Mouse (Mus musculus) gastrocnemius, adult 2 months (tissue): ENCODE data around the gene Cacna2d4. TPM values are rescaled to one million over a fixed set of nuclear protein-coding genes. Genes with fewer than 3 reads are reported as not detected.
"Not testable (repeated sequence)": the region's sequence is repeated elsewhere in the genome, so short reads cannot be mapped to it uniquely, and the experiment has no call there.

Experiments used
- DNase-seq: peaks from one replicate; pipeline ENCODE4 v3.0.0; 2022
- H3K27ac ChIP-seq: fragments of 200-600 bp; 2 replicates; pipeline ENCODE4 v1.8.1; 2022; ENCODE audit warnings: mild to moderate bottlenecking
- H3K4me3 ChIP-seq: fragments of 200-600 bp; 2 replicates; pipeline ENCODE4 v1.8.1; 2022; ENCODE audit warnings: mild to moderate bottlenecking, moderate library complexity
- CTCF ChIP-seq: fragments of 200-600 bp; IDR thresholded peaks from 2 replicates; pipeline ENCODE4 v1.8.1; 2022; ENCODE audit warnings: antibody characterized with exemption, mild to moderate bottlenecking, moderate library complexity
- intact Hi-C: fragments of 180-260 bp; cut with DNase I; formaldehyde crosslinking; loops from one replicate; pipeline ENCODE4 v1.15.1; 2025
- total RNA-seq, 2 experiments: library from RNA; stranded (reverse); gene quantifications; 2 replicates each; pipeline ENCODE4 v1.2.3; 2021

The Cacna2d4 gene
- total RNA-seq, 2 experiments from 2014 or later: 0.33 to 2.7 TPM

DNA sequence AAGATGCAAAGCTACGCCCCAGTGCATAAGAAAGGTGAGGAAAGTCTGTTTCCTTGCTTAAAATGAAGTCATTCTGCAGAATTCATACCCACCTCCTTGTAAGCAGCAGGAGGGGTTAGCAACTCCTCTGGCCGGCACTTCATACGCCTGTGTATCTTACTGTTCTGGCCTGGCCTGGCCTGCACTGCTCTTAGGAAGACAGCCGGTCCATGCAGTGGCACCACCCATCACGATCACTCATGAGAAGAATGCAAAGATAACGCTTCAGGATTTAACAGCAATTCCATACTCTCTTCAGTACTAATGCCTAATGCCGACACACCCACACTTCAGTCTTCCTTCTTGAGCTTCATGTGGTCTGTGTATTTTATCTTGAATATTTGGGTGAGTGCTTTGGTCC lies 32.0 kb upstream of the Cacna2d4 start:
- TF ChIP-seq CTCF: no peak
- no peak overlapping the region for H3K27ac ChIP-seq
- DNase-seq: no peak
- intact Hi-C loops: no loop called here
- no peak overlapping the region for H3K4me3 ChIP-seq

- Histone ChIP-seq H3K4me3 (no peak overlapping the region), H3K27ac (no peak overlapping the region)
- intact Hi-C loops: no loop called here
- TF ChIP-seq CTCF: no peak
- DNase-seq: no peak
These were observed 31.4 kb upstream of the Cacna2d4 start for GRCm38 (mm10) chr6:119204915-119205314.

- H3K27ac ChIP-seq, DNase-seq, H3K4me3 ChIP-seq, intact Hi-C loops: not testable (repeated sequence)
These were observed 30.3 kb upstream of the Cacna2d4 start for GRCm38 (mm10) chr6:119206006-119206405.

DNA sequence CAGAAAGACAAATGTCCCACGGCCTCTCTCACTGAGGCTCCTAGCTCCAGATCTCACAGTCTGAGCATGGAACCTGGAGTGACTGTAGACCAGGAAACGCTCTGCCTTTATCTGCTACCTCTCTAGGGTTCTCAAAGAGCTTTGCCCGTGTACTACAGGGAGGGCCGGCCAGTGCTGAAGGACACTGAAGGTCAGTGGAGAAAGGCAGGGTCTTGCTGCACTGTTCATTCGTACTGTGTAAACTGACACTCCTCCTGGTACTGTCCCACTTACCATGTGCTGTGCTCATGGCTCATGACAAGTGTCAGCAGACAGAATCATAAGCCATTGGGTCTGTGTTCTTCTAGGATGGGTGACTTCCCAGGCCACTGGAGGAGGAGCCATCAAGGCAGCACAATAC lies 23.0 kb upstream of the Cacna2d4 start:
- intact Hi-C loops: no loop called here
- no peak for TF ChIP-seq CTCF
- no peak for DNase-seq

DNA sequence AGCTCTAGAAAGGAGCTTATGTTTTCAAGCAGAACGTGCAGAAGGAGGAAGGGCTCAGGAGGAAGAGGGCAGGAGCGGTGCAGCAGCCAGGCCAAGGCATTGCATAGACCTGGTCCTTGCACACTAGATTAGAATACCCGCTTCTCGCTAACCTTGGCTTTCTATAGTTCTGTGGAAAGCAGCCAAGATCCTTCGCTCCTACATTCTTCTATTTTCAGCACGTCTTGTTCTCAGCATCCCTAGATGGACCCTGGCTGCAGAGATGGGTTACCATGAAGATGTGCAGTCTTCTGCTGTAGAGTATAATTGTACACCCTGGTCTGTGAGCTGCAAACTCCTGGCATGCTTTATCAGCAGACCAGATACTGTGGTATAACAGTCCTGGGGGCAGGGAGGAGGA lies 22.1 kb upstream of the Cacna2d4 start:
- intact Hi-C loops: no loop called here
- DNase-seq: no peak
- H3K27ac ChIP-seq: no peak overlapping the region
- no peak for TF ChIP-seq CTCF
- H3K4me3 ChIP-seq: no peak overlapping the region

More for the DNA sequence above, 23.0 kb upstream of the Cacna2d4 start:
- H3K4me3 ChIP-seq: no peak overlapping the region
- H3K27ac ChIP-seq: no peak overlapping the region

DNA sequence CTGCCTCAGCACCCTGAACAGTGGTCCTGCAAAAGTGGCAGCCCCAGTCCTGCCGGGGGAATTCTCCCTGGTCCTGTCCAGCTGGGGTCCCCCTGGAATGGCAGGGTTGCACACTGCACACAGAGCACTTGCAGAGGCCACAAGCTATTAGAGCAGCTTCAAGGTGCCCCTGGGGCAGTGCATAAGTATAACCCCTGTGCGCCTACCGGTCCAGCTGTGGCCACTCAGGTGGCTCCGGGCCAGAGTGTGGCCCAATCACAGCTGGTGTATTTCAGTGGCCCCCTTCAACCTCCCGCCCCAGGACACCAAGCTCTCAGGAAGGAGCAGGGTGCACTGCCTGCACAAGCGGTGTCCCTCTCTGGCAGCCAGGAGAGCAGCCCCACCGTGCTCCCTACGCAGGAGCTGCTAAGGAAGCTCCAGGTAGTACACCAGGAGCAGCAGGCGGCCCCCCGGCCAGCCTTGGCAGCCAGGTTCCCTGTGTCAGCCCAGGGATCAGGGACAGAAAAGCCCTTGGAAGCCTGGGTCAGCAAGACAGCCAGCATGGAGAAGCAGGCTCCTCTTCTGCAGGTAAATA lies 21.2 kb upstream of the Cacna2d4 start:
- Histone ChIP-seq H3K4me3 (no peak overlapping the region), H3K27ac (no peak overlapping the region)
- no peak for TF ChIP-seq CTCF
- intact Hi-C loops: no loop called here
- DNase-seq: no peak

GRCm38 (mm10) chr6:119217661-119218060 lies 18.7 kb upstream of the Cacna2d4 start:
- intact Hi-C loops: no loop called here
- DNase-seq: no peak
- Histone ChIP-seq H3K27ac (no peak overlapping the region), H3K4me3 (no peak overlapping the region)
- no peak for TF ChIP-seq CTCF

DNA sequence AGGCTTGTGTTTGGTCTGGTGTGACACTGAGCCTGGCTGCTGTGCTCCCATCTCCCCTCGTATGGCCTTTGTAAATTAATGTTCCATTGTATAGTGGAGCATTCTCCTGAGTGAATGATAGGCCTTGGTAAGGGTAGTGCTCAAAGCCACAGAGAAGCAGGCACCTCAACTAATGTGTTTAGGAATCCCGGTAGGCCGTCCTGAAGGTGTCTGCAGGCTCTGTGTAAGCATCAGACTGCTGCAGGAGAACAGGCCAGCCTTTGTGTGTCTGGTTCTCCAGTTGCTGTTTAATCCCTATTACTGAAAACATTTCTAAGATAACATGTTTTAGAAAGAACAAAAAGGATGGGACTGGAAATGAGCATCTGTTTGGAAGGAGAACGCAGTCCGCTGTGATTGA lies 17.7 kb upstream of the Cacna2d4 start:
- TF ChIP-seq CTCF: no peak
- intact Hi-C loops: no loop called here
- H3K4me3 ChIP-seq: no peak overlapping the region

GRCm38 (mm10) chr6:119219237-119219870 lies 17.0 kb upstream of the Cacna2d4 start:
- DNase-seq: no peak
- intact Hi-C loops: no loop called here
- H3K4me3 ChIP-seq: no peak overlapping the region
- TF ChIP-seq CTCF: no peak
- H3K27ac ChIP-seq: no peak overlapping the region

More for the DNA sequence above, 17.7 kb upstream of the Cacna2d4 start:
- DNase-seq: no peak
- H3K27ac ChIP-seq: no peak overlapping the region

DNA sequence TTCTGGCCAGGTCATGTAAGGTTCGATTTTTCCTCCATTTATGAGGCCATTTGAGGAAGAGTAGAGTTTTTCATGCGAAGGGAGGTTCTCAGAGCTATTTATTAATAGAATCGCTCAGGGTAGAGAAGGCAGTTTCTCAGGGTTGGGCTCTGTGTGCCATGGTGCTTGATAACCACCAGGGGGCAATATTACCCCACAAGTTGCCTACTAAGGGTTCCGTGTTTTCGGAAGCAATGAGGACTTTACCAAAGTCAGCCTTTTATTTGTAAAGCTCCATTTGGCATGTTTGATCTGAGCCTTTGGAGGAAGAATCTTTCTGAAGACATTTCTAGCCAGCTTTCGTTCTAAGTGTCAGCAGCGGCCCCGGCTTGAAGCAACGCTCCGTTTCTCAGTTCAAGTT lies 16.0 kb upstream of the Cacna2d4 start:
- TF ChIP-seq CTCF: peak; percentile 95
- Histone ChIP-seq H3K27ac (no peak overlapping the region), H3K4me3 (no peak overlapping the region)
- intact Hi-C loops: loop anchor here (1.0 kb wide), 3 partner anchors 128 to 224 kb away; no protein-coding TSS in a partner anchor
- no peak for DNase-seq

GRCm38 (mm10) chr6:119224451-119225195 lies 11.7 kb upstream of the Cacna2d4 start:
- Histone ChIP-seq H3K4me3 (no peak overlapping the region), H3K27ac (no peak overlapping the region)
- DNase-seq: no peak
- intact Hi-C loops: no loop called here
- no peak for TF ChIP-seq CTCF

GRCm38 (mm10) chr6:119225226-119225625 lies 11.1 kb upstream of the Cacna2d4 start:
- no peak for DNase-seq
- no peak for TF ChIP-seq CTCF
- intact Hi-C loops: no loop called here
- Histone ChIP-seq H3K4me3 (no peak overlapping the region), H3K27ac (no peak overlapping the region)

- intact Hi-C loops: no loop called here
- no peak for DNase-seq
- H3K4me3 ChIP-seq: no peak overlapping the region
- no peak overlapping the region for H3K27ac ChIP-seq
- TF ChIP-seq CTCF: no peak
These were observed 10.6 kb upstream of the Cacna2d4 start for GRCm38 (mm10) chr6:119225731-119226130.
